Mouse (Mus musculus) thymus, adult 2 months (tissue): ENCODE measurements around the gene Itga1.

Source experiments
- CTCF ChIP-seq: fragments of 200-500 bp; IDR thresholded peaks from 2 replicates; pipeline ENCODE4 v1.5.1; 2012; ENCODE audit warnings: mild to moderate bottlenecking, control low read depth, low read length, moderate library complexity, borderline replicate concordance; ENCODE audit not compliant: control insufficient read depth, poor library complexity, insufficient read depth; ENCODE audit errors: extremely low read depth
- POLR2A ChIP-seq: fragments of 200-500 bp; IDR thresholded peaks from 2 replicates; pipeline ENCODE4 v1.6.1; 2012; ENCODE audit warnings: mild to moderate bottlenecking, low read length, control low read depth, moderate library complexity; ENCODE audit not compliant: control insufficient read depth, poor library complexity, insufficient read depth; ENCODE audit errors: extremely low read depth

DNA sequence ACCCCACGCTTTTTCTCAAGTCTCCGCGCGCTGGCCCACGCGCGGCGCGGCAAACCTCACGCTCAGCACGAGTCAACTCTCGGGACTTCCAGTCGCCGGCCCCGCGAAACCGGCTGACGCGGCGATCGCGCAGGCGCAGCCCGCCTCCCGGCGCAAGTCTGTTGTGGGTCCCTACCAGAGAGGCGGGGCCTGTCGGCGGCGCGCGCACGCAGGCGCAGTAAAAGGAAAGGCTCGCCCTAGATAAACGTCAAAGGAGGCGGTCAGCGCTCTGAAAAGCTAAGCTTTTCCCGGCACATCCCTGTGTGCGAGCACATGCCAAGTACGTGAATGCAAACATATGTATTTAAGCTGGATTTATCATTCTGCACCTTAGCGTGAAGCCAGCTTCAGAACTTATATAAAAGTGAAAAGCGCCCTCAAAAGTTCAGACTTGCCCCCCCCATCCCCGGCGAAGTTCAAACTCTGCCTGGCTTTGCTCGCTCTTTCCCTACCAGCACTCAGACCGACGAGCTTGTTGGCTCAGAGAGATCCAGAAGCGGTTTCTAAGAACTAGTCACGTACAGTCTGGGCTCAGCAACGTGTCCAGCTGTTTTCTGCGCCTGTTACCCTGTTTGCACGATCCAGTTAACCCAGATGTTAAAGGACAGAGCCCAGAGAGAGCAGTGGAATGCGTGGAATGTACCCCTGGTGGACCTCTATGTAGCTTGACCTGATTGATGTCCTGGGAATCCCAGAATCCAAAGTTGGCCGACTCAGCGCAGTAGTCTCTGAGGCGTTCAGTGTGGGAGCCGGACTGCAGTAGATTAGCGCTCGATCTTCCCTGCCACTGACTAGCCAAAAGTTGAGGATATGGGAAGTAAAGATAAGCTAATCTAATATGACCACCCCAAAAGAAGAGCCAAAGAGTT is 11.4 kb downstream of the Itga1 start, which contains the start of gene Pelo:
- TF ChIP-seq CTCF (0 out of 2 replicates have a peak, but pooled peaks have one; percentile 49), POLR2A (peak; percentile 82)
